Mouse (Mus musculus) MEL (cell line): Measurements from ENCODE around the gene Tcte2.

ENCODE experiments used
- CHD2 ChIP-seq: IDR thresholded peaks from 2 replicates; pipeline ENCODE4 v1.6.1; 2011; ENCODE audit warnings: low read length, improper control_type of control experiment
- CTCF ChIP-seq, 3 experiments: IDR thresholded peaks in 2 of 3; conservative IDR thresholded peaks in 1 of 3; 2 replicates each; pipeline ENCODE4 v1.5.1; 2011 to 2012; ENCODE audit warnings: low read length in 3 of 3, low read depth in 2 of 3, mild to moderate bottlenecking in 2 of 3, improper control_type of control experiment in 1 of 3, inconsistent platforms in 1 of 3, mixed read lengths in 1 of 3, moderate library complexity in 1 of 3; ENCODE audit not compliant: control insufficient read depth in 1 of 3, insufficient read depth in 1 of 3, poor library complexity in 1 of 3, severe bottlenecking in 1 of 3
- ELF1 ChIP-seq: IDR thresholded peaks from 2 replicates; pipeline ENCODE4 v1.6.1; 2014; ENCODE audit warnings: low read depth, mild to moderate bottlenecking, inconsistent platforms, low read length, improper control_type of control experiment, moderate library complexity
- EP300 ChIP-seq, 2 experiments: IDR thresholded peaks; 2 replicates each; pipeline ENCODE4 v1.6.1; 2011; ENCODE audit warnings: improper control_type of control experiment in 2 of 2, low read length in 2 of 2, low read depth in 1 of 2, mild to moderate bottlenecking in 1 of 2
- GATA1 ChIP-seq: IDR thresholded peaks from 2 replicates; pipeline ENCODE4 v1.6.1; 2011; ENCODE audit warnings: low read depth, low read length, improper control_type of control experiment
- KAT2A ChIP-seq: conservative IDR thresholded peaks from 2 replicates; pipeline ENCODE4 v1.6.1; 2012; ENCODE audit warnings: low read depth, low read length, improper control_type of control experiment, inconsistent platforms
- MAFK ChIP-seq: IDR thresholded peaks from 2 replicates; pipeline ENCODE4 v1.6.1; 2011; ENCODE audit warnings: low read depth, mild to moderate bottlenecking, low read length, improper control_type of control experiment, borderline replicate concordance
- POLR2A ChIP-seq, 2 experiments: IDR thresholded peaks; 2 replicates each; pipeline ENCODE4 v1.6.1; 2011 to 2012; ENCODE audit warnings: low read length in 2 of 2, mild to moderate bottlenecking in 2 of 2, control low read depth in 1 of 2, improper control_type of control experiment in 1 of 2, low read depth in 1 of 2, moderate library complexity in 1 of 2; ENCODE audit not compliant: control insufficient read depth in 1 of 2, insufficient read depth in 1 of 2, poor library complexity in 1 of 2
- ZKSCAN1 ChIP-seq: IDR thresholded peaks from 2 replicates; pipeline ENCODE4 v1.6.1; 2012; ENCODE audit warnings: low read depth, mild to moderate bottlenecking, inconsistent platforms, low read length, improper control_type of control experiment, moderate library complexity
- ZNF384 ChIP-seq: IDR thresholded peaks from 2 replicates; pipeline ENCODE4 v1.6.1; 2012; ENCODE audit warnings: low read depth, mild to moderate bottlenecking, inconsistent platforms, low read length, improper control_type of control experiment

DNA sequence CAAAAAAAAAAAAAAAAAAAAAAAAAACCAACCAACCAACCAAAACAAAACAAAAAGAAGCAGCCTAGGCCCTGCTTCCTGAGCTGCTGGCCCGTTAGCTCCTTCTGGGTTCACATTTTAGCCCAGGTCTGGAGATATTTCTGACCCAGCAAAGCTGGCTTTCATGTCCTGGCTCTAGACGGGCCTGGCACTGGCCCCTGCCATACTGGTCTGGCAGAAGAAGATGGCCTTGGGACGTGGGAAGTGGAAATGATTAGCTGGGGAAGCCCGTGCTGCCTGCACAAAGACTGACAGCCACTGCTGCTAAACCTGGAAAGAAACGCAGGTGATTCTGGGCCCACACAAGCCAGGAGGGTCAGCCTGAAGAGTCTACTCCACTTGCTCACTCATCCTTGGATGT lies 50.5 kb downstream of the Tcte2 start:
- TF ChIP-seq POLR2A (IDR thresholded peaks at IDR 0.05; ENCODE audit: control insufficient read depth in 1 of 2, insufficient read depth in 1 of 2, low read depth in 1 of 2, low read length in 2 of 2, poor library complexity in 1 of 2) (no peak), EP300 (IDR thresholded peaks at IDR 0.05; ENCODE audit: low read depth in 1 of 2, low read length in 2 of 2) (no peak), CHD2 (no peak), MAFK (no peak), ZKSCAN1 (no peak), GATA1 (no peak), CTCF (IDR thresholded peaks at IDR 0.05 in 2 of 3, conservative IDR thresholded peaks at IDR 0.05 in 1 of 3; ENCODE audit: control insufficient read depth in 1 of 3, insufficient read depth in 1 of 3, low read depth in 2 of 3, low read length in 3 of 3, poor library complexity in 1 of 3, severe bottlenecking in 1 of 3) (no peak), KAT2A (no peak), ELF1 (no peak), ZNF384 (no peak)
